Mouse (Mus musculus): Measurements from ENCODE around the gene Raph1.

GRCm38 (mm10) chr1:60563021-60563420 lies 3.9 kb downstream of the Raph1 start:
- no peak for TF ChIP-seq CTCF (IDR thresholded peaks at IDR 0.05; ENCODE audit: borderline replicate concordance, insufficient read depth, low read length)
- no peak for TF ChIP-seq POLR2A (IDR thresholded peaks at IDR 0.05; ENCODE audit: low read depth, low read length)
